Mouse (Mus musculus): Measurements from ENCODE around the gene Gm20509.
"Not testable (repeated sequence)": the region's sequence is repeated elsewhere in the genome, so short reads cannot be mapped to it uniquely, and the experiment has no call there.

Gm20509 gene

DNA sequence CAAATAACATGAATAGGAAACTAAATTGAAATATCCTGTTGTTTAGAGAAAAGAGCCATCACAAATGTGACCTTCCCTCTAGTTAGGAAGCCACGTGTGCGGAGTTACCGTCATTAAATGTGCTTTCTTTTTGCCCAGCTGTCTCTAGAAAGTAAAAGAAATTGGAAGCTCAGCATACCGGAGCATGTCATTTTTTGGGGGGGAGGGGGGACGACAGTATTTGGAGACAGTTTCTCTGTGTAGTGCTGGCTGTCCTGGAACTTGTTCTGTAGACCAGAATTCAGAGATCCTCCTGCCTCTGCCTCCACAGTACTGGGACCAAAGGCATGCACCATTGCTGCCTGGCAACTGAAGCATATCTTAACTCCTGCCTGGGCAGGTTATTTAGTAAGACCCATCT is 734 bp upstream of the Gm20509 start, which contains the start of gene Khdc3:
Gene Khdc3 (plus strand): TSS at position 301 of the 400 bp plus-strand sequence.
- no peak for DNase-seq (ENCODE audit: low read depth)

DNA sequence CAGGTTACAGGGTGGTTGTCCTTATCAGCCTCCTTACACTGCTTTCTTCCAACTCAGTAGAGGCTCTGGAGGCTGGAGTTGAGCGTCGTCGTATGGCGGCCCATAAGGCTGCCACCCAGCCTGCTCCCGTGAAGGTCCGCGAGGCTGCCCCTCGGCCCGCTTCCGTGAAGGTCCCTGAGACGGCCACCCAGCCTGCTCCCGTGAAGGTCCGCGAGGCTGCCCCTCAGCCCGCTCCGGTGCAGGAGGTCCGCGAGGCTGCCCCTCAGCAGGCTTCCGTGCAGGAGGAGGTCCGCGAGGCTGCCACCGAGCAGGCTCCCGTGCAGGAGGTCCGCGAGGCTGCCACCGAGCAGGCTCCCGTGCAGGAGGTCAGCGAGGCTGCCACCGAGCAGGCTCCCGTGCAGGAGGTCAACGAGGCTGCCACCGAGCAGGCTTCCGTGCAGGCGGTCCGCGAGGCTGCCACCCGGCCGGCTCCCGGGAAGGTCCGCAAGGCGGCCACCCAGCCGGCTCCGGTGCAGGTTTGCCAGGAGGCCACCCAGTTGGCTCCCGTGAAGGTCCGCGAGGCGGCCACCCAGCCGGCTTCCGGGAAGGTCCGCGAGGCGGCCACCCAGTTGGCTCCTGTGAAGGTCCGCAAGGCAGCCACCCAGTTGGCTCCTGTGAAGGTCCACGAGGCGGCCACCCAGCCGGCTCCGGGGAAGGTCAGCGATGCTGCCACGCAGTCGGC is 1.0 kb downstream of the Gm20509 start:
- no peak for DNase-seq (ENCODE audit: low read depth)

- DNase-seq (ENCODE audit: low read depth), result no peak
Measured at GRCm38 (mm10) chr9:73103880-73104198, 1.6 kb downstream of the Gm20509 start.

DNA sequence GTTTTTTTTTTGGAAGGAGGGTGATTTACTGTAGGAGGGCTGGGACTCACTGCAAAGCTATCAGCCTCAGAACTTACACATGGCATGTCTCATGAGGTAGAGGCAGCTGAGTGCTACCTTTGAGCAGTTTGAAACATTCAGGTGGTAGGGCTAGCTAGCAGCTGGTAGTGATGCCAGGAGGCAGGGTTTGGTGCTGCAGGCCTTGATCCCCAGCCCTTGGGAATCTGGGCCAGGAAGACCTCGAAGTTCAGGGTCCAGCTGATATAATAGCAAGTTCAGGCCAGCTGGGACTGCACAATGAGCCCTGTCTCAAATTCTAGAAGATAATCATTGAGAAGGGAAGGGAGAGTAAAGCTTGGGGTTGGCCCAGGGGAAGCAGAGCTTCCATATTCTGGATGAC is 2.9 kb downstream of the Gm20509 start:
- DNase-seq (ENCODE audit: low read depth), result no peak

DNA sequence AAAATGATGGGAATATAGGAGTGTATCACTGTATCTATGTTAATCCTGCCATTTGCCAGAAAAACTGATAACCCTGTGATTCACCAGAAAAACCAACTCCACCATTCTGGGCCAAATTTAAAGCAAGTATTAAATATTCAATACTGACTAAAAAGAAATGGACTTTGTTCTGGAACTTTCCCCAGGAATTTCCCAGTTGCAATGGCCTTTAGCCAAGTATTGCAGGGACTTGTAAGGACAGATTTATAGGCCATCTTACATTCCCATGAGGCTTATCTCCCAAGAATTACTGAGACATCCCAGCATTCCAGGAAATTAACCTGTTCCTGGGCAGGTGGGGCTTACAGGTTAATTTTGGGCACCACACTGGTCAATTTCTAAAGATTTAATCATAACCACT is 3.5 kb downstream of the Gm20509 start:
- DNase-seq (ENCODE audit: low read depth), result no peak

DNA sequence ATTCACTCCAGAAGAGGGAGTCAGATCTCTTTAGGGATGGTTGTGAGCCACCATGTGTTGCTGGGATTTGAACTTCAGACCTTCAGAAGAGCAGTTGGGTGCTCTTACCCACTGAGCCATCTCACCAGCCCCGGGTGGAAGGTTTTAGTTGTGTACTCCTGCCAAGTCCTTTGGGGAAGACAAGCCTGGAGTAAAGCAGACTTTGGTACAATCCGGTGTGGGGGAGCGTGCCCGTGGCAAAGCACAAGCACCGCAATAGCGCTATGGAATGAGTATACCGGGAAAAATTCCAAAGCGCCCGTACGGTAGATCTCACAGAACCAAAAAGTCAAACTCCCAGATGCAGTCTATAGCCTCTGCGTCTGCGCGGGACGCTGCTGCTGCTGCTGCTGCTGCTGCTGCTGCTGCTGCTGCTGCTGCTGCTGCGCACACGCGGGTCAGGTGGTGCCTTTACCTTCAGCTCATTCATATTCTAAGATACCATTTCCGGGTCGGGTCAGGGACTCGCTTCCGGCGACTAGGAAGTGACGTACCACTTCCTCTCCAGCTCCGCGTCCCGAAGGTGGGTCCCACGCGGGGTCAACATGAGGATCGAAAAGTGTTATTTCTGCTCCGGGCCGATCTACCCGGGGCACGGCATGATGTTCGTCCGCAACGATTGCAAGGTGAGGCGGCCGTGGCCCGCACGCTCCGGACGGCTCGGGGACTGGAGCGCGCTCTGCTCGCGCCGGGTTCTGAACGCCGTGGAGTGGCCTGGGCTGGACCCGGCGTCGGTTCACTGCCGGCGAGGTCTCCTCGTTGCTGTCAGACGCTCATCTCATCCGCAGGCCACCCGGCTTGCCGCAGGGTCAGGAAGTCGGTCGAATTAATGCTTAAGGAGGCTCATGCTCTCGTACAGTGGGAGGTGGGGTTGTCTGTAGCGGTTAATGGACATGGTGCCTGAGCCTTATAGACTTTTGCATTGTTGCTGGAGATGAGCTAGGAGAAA is 10.9 kb downstream of the Gm20509 start, which contains the start of gene Rsl24d1:
Gene Rsl24d1 (plus strand): TSS at position 508 of the 988 bp plus-strand sequence.
- peak; percentile 92 for DNase-seq (ENCODE audit: low read depth)

- DNase-seq (ENCODE audit: low read depth), result not testable (repeated sequence)
Measured at GRCm38 (mm10) chr9:73116704-73117103, 14.4 kb downstream of the Gm20509 start.

- DNase-seq (ENCODE audit: low read depth), result no peak
Measured at GRCm38 (mm10) chr9:73118012-73118411, 15.7 kb downstream of the Gm20509 start.

- DNase-seq (ENCODE audit: low read depth), result peak; percentile 59
Measured at GRCm38 (mm10) chr9:73121735-73122134, 19.5 kb downstream of the Gm20509 start.

DNA sequence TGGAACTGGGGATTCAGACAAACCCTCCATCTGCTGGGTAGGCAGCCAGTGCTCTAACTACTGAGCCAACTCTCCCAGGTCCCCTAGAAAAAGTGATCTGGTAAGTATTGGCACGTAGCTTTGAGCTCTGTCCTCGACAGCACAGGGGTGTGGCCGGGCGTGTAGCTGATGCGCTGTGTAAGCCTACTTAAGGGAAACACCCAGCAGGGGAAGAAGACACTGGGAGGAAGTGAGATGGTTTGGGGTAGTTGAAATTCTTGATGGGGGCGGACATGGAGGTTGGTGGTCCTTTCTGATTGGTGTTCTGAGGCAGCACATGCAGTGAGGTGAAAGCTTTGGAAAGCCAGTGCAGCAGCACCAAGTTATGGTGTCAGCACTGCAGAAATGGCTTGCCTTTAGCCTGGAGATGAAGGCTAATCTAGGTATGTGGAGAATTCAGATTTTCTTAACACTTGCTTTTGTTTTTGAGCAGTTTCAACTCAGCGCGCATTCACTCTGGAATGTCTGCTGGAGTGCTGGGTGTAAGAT is 22.8 kb downstream of the Gm20509 start:
- DNase-seq (ENCODE audit: low read depth), result no peak

- DNase-seq (ENCODE audit: low read depth), result no peak
Measured at GRCm38 (mm10) chr9:73127457-73127856, 25.2 kb downstream of the Gm20509 start.

DNA sequence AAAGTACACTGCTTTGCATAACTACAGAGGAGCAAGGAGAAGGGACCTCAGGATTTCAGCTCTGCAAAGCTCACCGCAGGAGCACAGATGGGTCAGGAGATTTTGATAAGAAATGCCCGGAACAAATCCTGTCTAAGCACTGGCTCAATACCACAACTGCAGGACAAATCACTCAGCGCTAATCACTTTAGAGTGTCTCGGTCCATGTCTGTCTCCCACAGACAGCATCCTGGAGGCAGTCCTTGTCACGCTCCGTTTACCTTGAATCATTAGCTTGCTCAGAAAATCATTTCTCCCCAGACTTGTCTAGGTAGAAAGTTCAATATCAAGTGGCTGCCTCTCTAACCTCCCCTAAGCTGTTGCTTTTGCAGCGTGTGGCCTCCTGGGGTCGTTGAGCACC is 27.6 kb downstream of the Gm20509 start:
- DNase-seq (ENCODE audit: low read depth), result no peak

DNA sequence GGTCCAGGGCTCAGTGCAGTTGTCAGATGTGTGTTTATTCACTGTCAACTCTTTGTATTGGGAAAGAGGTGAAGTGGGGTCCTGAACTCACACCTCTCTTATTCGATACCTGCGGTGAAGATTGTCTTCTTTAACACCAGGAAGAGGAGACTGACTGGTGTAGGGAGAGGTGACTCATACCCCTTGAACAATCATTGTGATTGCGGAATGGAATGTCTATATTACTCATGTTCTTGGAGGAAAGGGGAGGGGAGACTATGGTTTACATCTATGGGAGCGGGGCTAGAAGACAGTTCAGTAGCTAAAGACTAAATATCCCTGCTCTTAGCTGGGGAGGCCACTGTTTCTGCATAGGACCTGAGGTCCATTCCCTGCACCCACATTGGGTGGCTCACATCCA is 28.3 kb downstream of the Gm20509 start:
- no peak for DNase-seq (ENCODE audit: low read depth)

DNA sequence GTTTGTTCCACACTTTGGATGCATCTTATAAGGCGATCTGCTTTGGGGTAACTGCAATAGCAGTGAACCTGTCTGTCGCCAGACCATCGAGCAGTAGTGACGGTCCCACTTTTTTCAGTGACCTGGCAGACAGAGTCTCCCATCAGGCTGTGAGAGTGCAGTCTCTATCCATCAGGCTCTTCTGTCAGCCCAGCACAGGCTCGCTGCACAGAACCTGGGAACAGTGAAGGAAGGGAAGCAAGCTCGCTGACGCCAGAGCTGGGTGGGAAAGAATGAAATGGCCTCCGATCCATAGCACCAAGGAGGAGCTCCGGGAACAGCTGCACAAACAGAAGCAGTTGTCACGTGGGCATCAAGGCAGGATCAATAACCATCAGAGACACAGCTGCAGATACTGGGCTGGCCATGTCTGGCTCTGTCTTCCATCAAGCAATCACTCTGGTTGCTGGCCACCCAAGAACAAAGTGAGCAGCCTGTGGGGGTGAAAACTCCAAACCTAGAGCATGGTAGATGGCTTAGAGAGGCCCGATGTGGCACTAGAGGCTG is 35.1 kb downstream of the Gm20509 start:
- no peak for DNase-seq (ENCODE audit: low read depth)

DNA sequence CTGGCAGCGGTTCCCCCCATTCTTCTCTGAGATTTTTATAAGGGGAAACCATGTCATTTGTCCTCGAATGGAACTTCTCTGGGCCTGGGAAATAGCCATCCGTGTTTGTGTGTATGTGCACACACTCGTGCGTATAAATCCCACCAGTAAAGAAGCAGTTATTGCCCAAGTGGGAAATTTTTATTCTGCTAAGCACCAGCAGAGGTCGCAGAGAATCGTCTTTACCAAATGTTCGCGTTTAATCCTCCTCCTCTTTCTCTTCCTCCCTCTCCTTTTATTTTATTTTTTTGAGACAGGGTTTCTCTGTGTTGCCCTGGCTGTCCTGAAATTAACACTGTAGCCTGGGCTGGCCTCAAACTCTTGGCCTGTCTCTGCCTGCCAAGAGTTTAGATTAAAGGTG is 52.1 kb downstream of the Gm20509 start:
- DNase-seq (ENCODE audit: low read depth), result no peak

- DNase-seq (ENCODE audit: low read depth), result no peak
Measured at GRCm38 (mm10) chr9:73157968-73158367, 55.7 kb downstream of the Gm20509 start.

- DNase-seq (ENCODE audit: low read depth), result peak; percentile 57
Measured at GRCm38 (mm10) chr9:73159265-73159664, 57.0 kb downstream of the Gm20509 start.

GRCm38 (mm10) chr9:73162571-73163333 is 60.5 kb downstream of the Gm20509 start:
- peak; percentile 82 for DNase-seq (ENCODE audit: low read depth)

GRCm38 (mm10) chr9:73165631-73166030 is 63.4 kb downstream of the Gm20509 start:
- no peak for DNase-seq (ENCODE audit: low read depth)
